Mouse (Mus musculus): Measurements from ENCODE around the gene Slc2a1. TPM values are rescaled to one million over a fixed set of nuclear protein-coding genes. Genes with fewer than 3 reads are reported as not detected.

Slc2a1 gene
- polyA plus RNA-seq, 1 experiment, result 20.9 TPM

DNA sequence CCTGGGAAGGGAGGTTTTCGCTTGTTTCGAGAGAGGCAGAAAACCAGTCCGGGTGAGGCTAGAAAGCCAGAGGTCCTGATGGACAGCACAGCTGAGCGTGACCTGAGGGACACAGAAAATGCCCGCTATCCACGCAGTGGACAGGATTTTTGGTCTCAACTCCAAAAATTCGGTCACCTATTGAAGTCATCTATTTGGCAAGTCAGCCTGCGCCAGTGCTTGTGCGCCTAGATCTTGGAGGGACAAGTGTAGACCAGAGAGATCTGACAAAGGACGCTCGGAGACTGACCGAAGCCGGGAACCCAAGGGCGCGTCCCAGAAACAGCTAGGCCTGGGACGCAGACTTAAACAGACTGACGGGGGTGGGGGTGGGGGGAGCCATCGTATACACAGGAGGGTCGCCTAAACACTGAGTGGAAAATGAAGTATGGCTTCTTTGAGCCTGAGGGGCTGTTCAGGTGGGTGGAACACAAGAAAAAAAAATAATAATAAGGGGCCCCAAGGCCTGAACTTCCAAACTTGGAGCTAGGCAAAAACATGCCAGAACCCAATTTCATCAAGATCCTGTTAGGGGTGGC is 36.1 kb upstream of the Slc2a1 start:
- WGBS, result 85% methylated on average over 19 of the region's 19 CpGs
- Histone ChIP-seq H3K4me3 (replicated peaks; ENCODE audit: control insufficient read depth, low read depth, low read length) (no peak overlapping the region), H3K27ac (ENCODE audit: control insufficient read depth, insufficient read depth, low read depth, low read length, poor library complexity) (no peak overlapping the region), H3K4me1 (ENCODE audit: control insufficient read depth, insufficient read depth, low read length) (no peaks in the 10 kb centered on the region)
- TF ChIP-seq CTCF (IDR thresholded peaks at IDR 0.05; ENCODE audit: control insufficient read depth, insufficient read depth, low read length) (no peak), POLR2A (IDR thresholded peaks at IDR 0.05; ENCODE audit: borderline replicate concordance, control insufficient read depth, low read depth, low read length) (no peak)

DNA sequence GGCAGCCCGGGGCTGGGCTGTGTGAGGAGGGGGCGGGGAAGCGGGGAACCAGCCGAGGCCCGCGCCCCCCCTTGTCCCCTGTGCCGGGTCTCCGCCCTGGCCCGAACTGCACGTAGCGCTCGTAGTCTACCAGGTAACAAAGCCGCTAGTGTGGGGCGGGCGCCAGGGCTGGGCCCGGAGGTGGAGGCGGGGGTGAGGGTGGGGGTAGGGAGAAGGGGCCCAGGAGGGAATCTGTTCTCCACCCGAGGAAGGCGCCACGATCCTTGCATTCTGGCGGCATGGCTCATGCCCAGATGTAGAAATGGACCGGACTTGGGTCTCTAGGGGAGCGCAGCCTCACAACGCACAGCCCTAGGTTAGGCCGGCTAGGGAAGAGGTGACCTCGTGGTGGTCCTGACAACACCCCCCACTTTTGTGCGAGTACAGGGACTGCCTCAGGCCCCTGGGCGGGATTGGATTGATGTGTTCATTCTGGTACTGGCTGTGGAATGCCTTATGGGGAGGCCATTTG is 35.5 kb upstream of the Slc2a1 start:
- no peaks in the 10 kb centered on the region for H3K4me1 ChIP-seq (ENCODE audit: control insufficient read depth, insufficient read depth, low read length)
- no peak for TF ChIP-seq POLR2A (IDR thresholded peaks at IDR 0.05; ENCODE audit: borderline replicate concordance, control insufficient read depth, low read depth, low read length)
- no peak for TF ChIP-seq CTCF (IDR thresholded peaks at IDR 0.05; ENCODE audit: control insufficient read depth, insufficient read depth, low read length)
- WGBS, result 83% methylated on average over 28 of the region's 28 CpGs

DNA sequence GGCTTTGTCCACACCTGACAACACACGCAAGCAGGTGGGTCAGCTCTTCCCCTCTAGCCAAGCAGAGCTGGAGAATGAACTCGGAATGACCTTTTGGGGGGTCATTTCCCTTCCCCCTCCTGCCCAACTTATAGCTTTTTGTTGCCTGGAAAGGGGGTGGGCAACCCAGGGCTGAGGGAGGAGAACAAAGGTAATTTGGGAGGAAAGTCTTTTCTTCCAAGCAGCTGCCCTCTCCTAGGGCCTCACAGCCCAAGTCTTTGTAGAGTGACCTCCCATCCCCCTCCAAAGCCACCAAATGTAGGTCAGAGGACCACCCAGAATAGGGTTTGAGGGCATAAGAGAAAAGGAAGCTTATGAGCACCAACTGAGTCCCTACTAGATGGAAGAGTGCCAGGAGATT is 34.9 kb upstream of the Slc2a1 start:
- Histone ChIP-seq H3K27ac (ENCODE audit: control insufficient read depth, insufficient read depth, low read depth, low read length, poor library complexity) (no peak overlapping the region), H3K4me3 (replicated peaks; ENCODE audit: control insufficient read depth, low read depth, low read length) (no peak overlapping the region), H3K4me1 (ENCODE audit: control insufficient read depth, insufficient read depth, low read length) (no peaks in the 10 kb centered on the region)
- WGBS, result 88% methylated on average over 2 of the region's 2 CpGs
- TF ChIP-seq CTCF (IDR thresholded peaks at IDR 0.05; ENCODE audit: control insufficient read depth, insufficient read depth, low read length) (no peak), POLR2A (IDR thresholded peaks at IDR 0.05; ENCODE audit: borderline replicate concordance, control insufficient read depth, low read depth, low read length) (no peak)

More for the DNA sequence above, 35.5 kb upstream of the Slc2a1 start:
- H3K27ac ChIP-seq (ENCODE audit: control insufficient read depth, insufficient read depth, low read depth, low read length, poor library complexity), result no peak overlapping the region
- H3K4me3 ChIP-seq (replicated peaks; ENCODE audit: control insufficient read depth, low read depth, low read length), result no peak overlapping the region

DNA sequence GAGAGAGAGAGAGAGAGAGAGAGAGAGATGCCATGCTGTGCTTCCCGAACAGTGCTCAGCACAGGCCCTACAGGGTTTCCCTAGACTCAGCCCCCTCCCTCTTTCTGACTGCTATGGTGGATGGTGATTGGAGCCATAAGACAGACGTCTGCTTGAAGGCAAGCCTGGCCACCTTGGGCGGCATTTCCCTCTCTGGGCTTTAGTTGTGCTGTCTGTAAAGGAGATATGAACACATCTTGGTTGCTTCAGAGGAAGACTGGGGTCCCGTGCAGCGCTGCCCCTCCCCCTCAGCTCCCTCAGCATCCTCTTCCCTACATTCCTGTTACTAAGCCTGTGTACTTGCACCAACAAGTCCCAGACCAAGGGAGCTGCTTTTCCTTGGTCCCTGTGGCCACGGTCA is 33.9 kb upstream of the Slc2a1 start:
- TF ChIP-seq POLR2A (IDR thresholded peaks at IDR 0.05; ENCODE audit: borderline replicate concordance, control insufficient read depth, low read depth, low read length), result no peak
- Histone ChIP-seq H3K27ac (ENCODE audit: control insufficient read depth, insufficient read depth, low read depth, low read length, poor library complexity) (no peak overlapping the region), H3K4me1 (ENCODE audit: control insufficient read depth, insufficient read depth, low read length) (no peaks in the 10 kb centered on the region), H3K4me3 (replicated peaks; ENCODE audit: control insufficient read depth, low read depth, low read length) (no peak overlapping the region)
- 58% methylated on average over 6 of the region's 6 CpGs for WGBS

DNA sequence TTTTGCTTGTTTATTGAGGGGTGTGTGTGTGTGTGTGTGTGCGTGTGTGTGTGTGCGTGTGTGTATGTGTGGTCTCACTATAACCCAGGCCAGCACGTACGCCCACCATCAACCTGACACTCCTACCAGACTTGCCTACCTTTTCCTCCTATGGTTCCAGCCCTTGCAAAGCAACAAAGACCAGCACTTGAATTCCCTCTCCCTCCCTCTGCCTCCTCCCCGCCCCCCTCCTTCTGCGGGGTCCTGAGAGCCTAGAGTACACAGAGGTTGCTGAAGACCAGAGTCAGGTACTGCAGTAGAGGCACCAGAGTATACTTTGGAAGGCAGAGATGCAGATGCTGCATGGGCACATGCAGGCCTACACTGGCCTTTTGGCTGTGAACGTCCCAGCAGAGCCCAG is 33.2 kb upstream of the Slc2a1 start:
- no peak overlapping the region for H3K27ac ChIP-seq (ENCODE audit: control insufficient read depth, insufficient read depth, low read depth, low read length, poor library complexity)
- H3K4me3 ChIP-seq (replicated peaks; ENCODE audit: control insufficient read depth, low read depth, low read length), result no peak overlapping the region
- TF ChIP-seq CTCF (IDR thresholded peaks at IDR 0.05; ENCODE audit: control insufficient read depth, insufficient read depth, low read length) (no peak), POLR2A (IDR thresholded peaks at IDR 0.05; ENCODE audit: borderline replicate concordance, control insufficient read depth, low read depth, low read length) (no peak)
- no peaks in the 10 kb centered on the region for H3K4me1 ChIP-seq (ENCODE audit: control insufficient read depth, insufficient read depth, low read length)
- WGBS, result 79% methylated on average over 7 of the region's 7 CpGs

DNA sequence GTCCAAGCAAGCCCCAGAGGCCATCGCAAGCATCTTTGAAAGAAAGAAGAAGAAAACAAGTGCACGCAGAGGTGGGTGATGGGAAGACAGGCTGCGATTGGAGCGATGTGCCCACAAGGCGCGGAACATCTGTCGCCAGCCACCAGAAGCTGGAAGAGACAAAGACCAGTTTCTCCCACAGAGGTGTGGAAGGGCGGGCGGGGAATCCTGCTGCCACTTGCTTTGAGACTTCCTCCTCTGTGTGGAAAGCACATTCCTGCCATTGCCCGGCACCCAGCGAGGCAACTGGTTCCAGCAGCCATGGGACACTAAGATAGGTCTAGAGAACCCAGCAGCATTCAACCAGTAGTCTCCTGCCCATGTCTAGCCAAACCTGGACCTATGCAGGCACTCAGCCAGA is 32.2 kb upstream of the Slc2a1 start:
- H3K27ac ChIP-seq (ENCODE audit: control insufficient read depth, insufficient read depth, low read depth, low read length, poor library complexity), result no peak overlapping the region
- no peak for TF ChIP-seq POLR2A (IDR thresholded peaks at IDR 0.05; ENCODE audit: borderline replicate concordance, control insufficient read depth, low read depth, low read length)
- TF ChIP-seq CTCF (IDR thresholded peaks at IDR 0.05; ENCODE audit: control insufficient read depth, insufficient read depth, low read length), result no peak
- WGBS, result 62% methylated on average over 11 of the region's 11 CpGs
- H3K4me3 ChIP-seq (replicated peaks; ENCODE audit: control insufficient read depth, low read depth, low read length), result no peak overlapping the region
- no peaks in the 10 kb centered on the region for H3K4me1 ChIP-seq (ENCODE audit: control insufficient read depth, insufficient read depth, low read length)

DNA sequence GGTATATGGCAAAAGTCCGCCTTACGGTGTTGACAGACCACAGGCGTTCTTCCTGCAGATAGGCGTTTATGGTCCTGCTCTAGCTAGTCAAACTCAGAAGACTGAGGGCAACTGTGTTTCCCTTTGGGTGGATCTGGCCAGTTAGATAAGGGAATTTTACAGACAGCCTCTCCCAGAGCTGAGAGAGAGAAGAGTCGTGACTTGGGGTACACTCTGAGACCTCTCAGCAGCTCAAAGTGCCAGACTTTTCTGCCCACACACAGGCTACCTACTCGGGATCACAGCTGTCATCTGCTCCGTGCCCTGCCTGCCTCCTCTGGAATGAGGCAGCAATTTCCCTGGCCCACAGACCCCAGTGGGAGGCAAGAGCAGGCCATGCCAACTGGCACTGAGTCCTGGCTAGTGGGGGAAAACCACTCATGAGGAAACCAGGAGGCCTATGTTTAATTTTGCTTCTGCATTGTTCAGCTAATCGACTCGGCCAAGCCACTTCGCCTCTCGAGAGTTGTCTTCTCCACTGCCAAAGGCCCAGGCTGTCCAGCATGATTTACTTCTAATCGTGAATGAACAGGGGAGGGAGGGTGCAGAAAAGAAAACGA is 31.3 kb upstream of the Slc2a1 start:
- Histone ChIP-seq H3K4me3 (replicated peaks; ENCODE audit: control insufficient read depth, low read depth, low read length) (no peak overlapping the region), H3K4me1 (ENCODE audit: control insufficient read depth, insufficient read depth, low read length) (no peaks in the 10 kb centered on the region), H3K27ac (ENCODE audit: control insufficient read depth, insufficient read depth, low read depth, low read length, poor library complexity) (no peak overlapping the region)
- WGBS, result 18% methylated on average over 13 of the region's 13 CpGs
- TF ChIP-seq CTCF (IDR thresholded peaks at IDR 0.05; ENCODE audit: control insufficient read depth, insufficient read depth, low read length) (no peak), POLR2A (IDR thresholded peaks at IDR 0.05; ENCODE audit: borderline replicate concordance, control insufficient read depth, low read depth, low read length) (no peak)

DNA sequence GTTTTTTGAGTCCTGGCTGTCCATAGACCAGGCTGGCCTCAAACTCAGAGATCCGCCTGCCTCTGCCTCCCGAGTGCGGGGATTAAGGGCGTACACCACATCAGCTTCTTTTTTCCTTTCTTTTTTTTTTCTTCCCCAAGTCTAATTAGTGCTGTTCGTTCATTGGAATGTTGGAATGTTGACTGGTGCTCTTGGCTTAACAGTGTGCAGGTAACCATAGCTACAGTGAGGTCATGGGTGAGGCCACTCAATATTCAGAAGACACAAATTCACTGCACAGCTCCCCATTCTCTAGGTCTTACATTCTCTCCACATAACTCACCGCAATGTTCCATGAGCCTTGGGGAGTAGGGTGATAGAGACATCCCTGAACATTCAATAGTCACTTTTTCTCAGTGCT is 28.6 kb upstream of the Slc2a1 start:
- Histone ChIP-seq H3K4me3 (replicated peaks; ENCODE audit: control insufficient read depth, low read depth, low read length) (no peak overlapping the region), H3K27ac (ENCODE audit: control insufficient read depth, insufficient read depth, low read depth, low read length, poor library complexity) (no peak overlapping the region), H3K4me1 (ENCODE audit: control insufficient read depth, insufficient read depth, low read length) (no peaks in the 10 kb centered on the region)
- no peak for TF ChIP-seq CTCF (IDR thresholded peaks at IDR 0.05; ENCODE audit: control insufficient read depth, insufficient read depth, low read length)
- no peak for TF ChIP-seq POLR2A (IDR thresholded peaks at IDR 0.05; ENCODE audit: borderline replicate concordance, control insufficient read depth, low read depth, low read length)
- 82% methylated on average over 6 of the region's 6 CpGs for WGBS
